Mouse (Mus musculus): Measurements from ENCODE around the gene Neil3.

DNA sequence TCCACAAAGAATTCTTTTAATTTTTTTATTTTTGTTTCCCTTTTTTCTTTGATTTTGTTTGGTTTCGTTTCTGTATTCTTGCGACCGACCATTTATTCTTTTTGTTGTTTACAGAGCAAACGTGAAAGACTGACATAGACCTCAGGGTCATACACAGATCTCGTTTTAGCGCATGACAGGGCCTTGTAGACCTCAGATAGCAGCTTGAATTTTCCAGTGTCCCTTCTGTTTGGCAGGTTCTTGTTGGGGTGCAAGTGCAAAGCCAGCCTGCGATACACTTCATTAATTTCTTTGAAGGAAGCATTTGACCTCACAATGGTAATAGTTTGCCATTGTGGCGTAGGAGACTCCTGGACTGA is 24.6 kb downstream of the Neil3 start:
- no peak for TF ChIP-seq CTCF (IDR thresholded peaks at IDR 0.05; ENCODE audit: low read depth)
- no peak for TF ChIP-seq EP300 (IDR thresholded peaks at IDR 0.05; ENCODE audit: low read depth)
